Mouse (Mus musculus) midbrain, embryonic 13.5 days (tissue): ENCODE results near the gene Slco4a1. TPM values are rescaled to one million over a fixed set of nuclear protein-coding genes. Genes with fewer than 3 reads are reported as not detected.

Experiments used
- ATAC-seq: fragments of 200-750 bp; cut with Nextera tagmentation; 2 replicates; pipeline ENCODE4 v1.8.0; 2017; ENCODE audit warnings: mild to moderate bottlenecking, moderate TSS enrichment, moderate library complexity
- H3K27ac ChIP-seq: fragments of 300-500 bp; sonication (generic); 2 replicates; pipeline ENCODE4 v1.5.1; 2015; ENCODE audit warnings: inconsistent platforms, mild to moderate bottlenecking, moderate library complexity
- H3K27me3 ChIP-seq: fragments of 300-500 bp; sonication (generic); 2 replicates; pipeline ENCODE4 v1.6.1; 2015; ENCODE audit warnings: mild to moderate bottlenecking, inconsistent platforms
- H3K36me3 ChIP-seq: fragments of 300-500 bp; sonication (generic); 2 replicates; pipeline ENCODE4 v1.6.1; 2015; ENCODE audit warnings: mild to moderate bottlenecking, inconsistent platforms
- H3K4me1 ChIP-seq: fragments of 300-500 bp; sonication (generic); replicated peaks from 2 replicates; pipeline ENCODE4 v1.6.1; 2015; ENCODE audit warnings: inconsistent platforms
- H3K4me2 ChIP-seq: fragments of 300-500 bp; sonication (generic); replicated peaks from 2 replicates; pipeline ENCODE4 v1.6.1; 2015; ENCODE audit warnings: moderate library complexity, mild to moderate bottlenecking, inconsistent platforms
- H3K4me3 ChIP-seq: fragments of 300-500 bp; sonication (generic); replicated peaks from 2 replicates; pipeline ENCODE4 v1.5.1; 2015; ENCODE audit warnings: mild to moderate bottlenecking, inconsistent platforms
- H3K9ac ChIP-seq: fragments of 300-500 bp; sonication (generic); replicated peaks from 2 replicates; pipeline ENCODE4 v1.6.1; 2015; ENCODE audit warnings: mild to moderate bottlenecking, inconsistent platforms
- H3K9me3 ChIP-seq: fragments of 300-500 bp; sonication (generic); 2 replicates; pipeline ENCODE4 v1.6.1; 2016; ENCODE audit warnings: mild to moderate bottlenecking, inconsistent platforms
- WGBS: fragments of 180-500 bp; shearing (Covaris S2); methylation state at CpG from one replicate; pipeline ENCODE4 v1.1.7; 2015; 5-methylcytosine and 5-hydroxymethylcytosine counted together
- polyA plus RNA-seq: library from polyadenylated mRNA; unstranded; fragments of >200 nt; fragmentation: Nextera tagmentation; extraction: Ambion mirVana; gene quantifications from 2 replicates; pipeline ENCODE4 v1.2.1, GENCODE M21; 2015

The Slco4a1 gene
- 1.6 and 1.9 TPM in 2 replicates for polyA plus RNA-seq

GRCm38 (mm10) chr2:180455723-180456698 lies at the start of gene Slco4a1:
Slco4a1 (plus strand) TSS chr2:180456245.
- Histone ChIP-seq H3K9me3 (no peaks in the 10 kb centered on the region), H3K27me3 (peaks cover 73% of the 10 kb centered on the region), H3K4me3 (peak within 1 kb of the TSS; percentile 53), H3K4me1 (peaks cover 28% of the 10 kb centered on the region), H3K4me2 (peak within 1 kb of the TSS; percentile 91), H3K27ac (no peak within 1 kb of the TSS), H3K9ac (peak within 1 kb of the TSS; percentile 54), H3K36me3 (no peaks in the 10 kb centered on the region)
- WGBS: 2% methylated on average over 65 of the region's 65 CpGs
- ATAC-seq: peak; percentile 93

GRCm38 (mm10) chr2:180408410-180408809 lies 47.6 kb upstream of the Slco4a1 start:
- no peaks in the 10 kb centered on the region for H3K36me3 ChIP-seq
- no peak for ATAC-seq
- H3K4me2 ChIP-seq: no peak overlapping the region
- WGBS: 26% methylated on average over 2 of the region's 2 CpGs
- no peak overlapping the region for H3K4me3 ChIP-seq
- H3K4me1 ChIP-seq: peaks cover 13% of the 10 kb centered on the region
- H3K9ac ChIP-seq: no peak overlapping the region
- H3K27ac ChIP-seq: no peak overlapping the region
- no peaks in the 10 kb centered on the region for H3K27me3 ChIP-seq
- H3K9me3 ChIP-seq: no peaks in the 10 kb centered on the region

GRCm38 (mm10) chr2:180410432-180410831 lies 45.6 kb upstream of the Slco4a1 start:
- Histone ChIP-seq H3K4me3 (no peak overlapping the region), H3K4me2 (no peak overlapping the region), H3K9me3 (no peaks in the 10 kb centered on the region), H3K36me3 (no peaks in the 10 kb centered on the region), H3K27ac (no peak overlapping the region), H3K9ac (no peak overlapping the region), H3K4me1 (peaks cover 13% of the 10 kb centered on the region), H3K27me3 (no peaks in the 10 kb centered on the region)
- WGBS: 62% methylated on average over 8 of the region's 8 CpGs
- no peak for ATAC-seq

GRCm38 (mm10) chr2:180411013-180411412 lies 45.0 kb upstream of the Slco4a1 start:
- no peak for ATAC-seq
- 14% methylated on average over 8 of the region's 8 CpGs for WGBS

GRCm38 (mm10) chr2:180415627-180416026 lies 40.4 kb upstream of the Slco4a1 start:
- Histone ChIP-seq H3K36me3 (no peaks in the 10 kb centered on the region), H3K9ac (no peak overlapping the region), H3K4me1 (peaks cover 7% of the 10 kb centered on the region), H3K27ac (no peak overlapping the region), H3K27me3 (no peaks in the 10 kb centered on the region), H3K4me3 (no peak overlapping the region), H3K9me3 (no peaks in the 10 kb centered on the region), H3K4me2 (no peak overlapping the region)
- ATAC-seq: no peak
- WGBS: 64% methylated on average over 3 of the region's 3 CpGs

More at GRCm38 (mm10) chr2:180411013-180411412, 45.0 kb upstream of the Slco4a1 start:
- Histone ChIP-seq H3K9ac (no peak overlapping the region), H3K4me2 (no peak overlapping the region), H3K36me3 (no peaks in the 10 kb centered on the region), H3K27me3 (no peaks in the 10 kb centered on the region), H3K4me3 (no peak overlapping the region), H3K4me1 (peaks cover 13% of the 10 kb centered on the region), H3K9me3 (no peaks in the 10 kb centered on the region), H3K27ac (no peak overlapping the region)

- Histone ChIP-seq H3K4me2 (no peak overlapping the region), H3K27me3 (0 out of 2 replicates have a peak, but pooled peaks cover 2% of the 10 kb centered on the region), H3K9ac (no peak overlapping the region), H3K4me1 (no peaks in the 10 kb centered on the region), H3K4me3 (no peak overlapping the region), H3K36me3 (no peaks in the 10 kb centered on the region), H3K27ac (no peak overlapping the region), H3K9me3 (no peaks in the 10 kb centered on the region)
- WGBS: 15% methylated on average over 9 of the region's 9 CpGs
- no peak for ATAC-seq
These were observed 38.3 kb upstream of the Slco4a1 start for GRCm38 (mm10) chr2:180417731-180418130.

GRCm38 (mm10) chr2:180420641-180421040 lies 35.4 kb upstream of the Slco4a1 start:
- WGBS: 88% methylated on average over 3 of the region's 3 CpGs

GRCm38 (mm10) chr2:180425115-180425514 lies 30.9 kb upstream of the Slco4a1 start:
- no peak overlapping the region for H3K4me2 ChIP-seq
- H3K27me3 ChIP-seq: 0 out of 2 replicates have a peak, but pooled peaks cover 2% of the 10 kb centered on the region
- H3K4me3 ChIP-seq: no peak overlapping the region
- H3K36me3 ChIP-seq: no peaks in the 10 kb centered on the region
- no peak overlapping the region for H3K27ac ChIP-seq
- H3K4me1 ChIP-seq: no peaks in the 10 kb centered on the region; the same call in 1 of the 2 replicates
- 60% methylated on average over 2 of the region's 2 CpGs for WGBS
- no peak overlapping the region for H3K9ac ChIP-seq
- no peak for ATAC-seq
- no peaks in the 10 kb centered on the region for H3K9me3 ChIP-seq

More at GRCm38 (mm10) chr2:180420641-180421040, 35.4 kb upstream of the Slco4a1 start:
- H3K36me3 ChIP-seq: no peaks in the 10 kb centered on the region
- H3K9me3 ChIP-seq: no peaks in the 10 kb centered on the region
- H3K4me2 ChIP-seq: no peak overlapping the region
- no peak overlapping the region for H3K27ac ChIP-seq
- no peak for ATAC-seq
- no peaks in the 10 kb centered on the region for H3K4me1 ChIP-seq
- no peak overlapping the region for H3K9ac ChIP-seq
- no peak overlapping the region for H3K4me3 ChIP-seq
- H3K27me3 ChIP-seq: 0 out of 2 replicates have a peak, but pooled peaks cover 2% of the 10 kb centered on the region

- H3K9me3 ChIP-seq: no peaks in the 10 kb centered on the region
- H3K36me3 ChIP-seq: no peaks in the 10 kb centered on the region
- ATAC-seq: no peak
- no peaks in the 10 kb centered on the region; the same call in 1 of the 2 replicates for H3K4me1 ChIP-seq
- no peak overlapping the region for H3K4me2 ChIP-seq
- H3K27ac ChIP-seq: no peak overlapping the region
- H3K27me3 ChIP-seq: 0 out of 2 replicates have a peak, but pooled peaks cover 2% of the 10 kb centered on the region
- 66% methylated on average over 8 of the region's 8 CpGs for WGBS
- no peak overlapping the region for H3K4me3 ChIP-seq
- no peak overlapping the region for H3K9ac ChIP-seq
These were observed 29.0 kb upstream of the Slco4a1 start for GRCm38 (mm10) chr2:180427073-180427472.

- Histone ChIP-seq H3K36me3 (no peaks in the 10 kb centered on the region), H3K4me2 (no peak overlapping the region), H3K4me3 (no peak overlapping the region), H3K4me1 (no peaks in the 10 kb centered on the region; the same call in 1 of the 2 replicates), H3K9ac (no peak overlapping the region), H3K9me3 (no peaks in the 10 kb centered on the region), H3K27ac (no peak overlapping the region), H3K27me3 (no peaks in the 10 kb centered on the region)
- ATAC-seq: peak; percentile 32; the same call in 1 of the 2 replicates
- 36% methylated on average over 2 of the region's 2 CpGs for WGBS
These were observed 27.7 kb upstream of the Slco4a1 start for GRCm38 (mm10) chr2:180428331-180428730.

GRCm38 (mm10) chr2:180430648-180431047 lies 25.4 kb upstream of the Slco4a1 start:
- Histone ChIP-seq H3K4me3 (no peak overlapping the region), H3K9ac (no peak overlapping the region), H3K27me3 (no peaks in the 10 kb centered on the region), H3K4me1 (peaks cover 2% of the 10 kb centered on the region; the same call in 1 of the 2 replicates), H3K9me3 (no peaks in the 10 kb centered on the region), H3K27ac (no peak overlapping the region), H3K4me2 (no peak overlapping the region), H3K36me3 (no peaks in the 10 kb centered on the region)
- WGBS: 85% methylated on average over 11 of the region's 11 CpGs
- no peak for ATAC-seq

GRCm38 (mm10) chr2:180432042-180432668 lies 23.9 kb upstream of the Slco4a1 start:
- no peaks in the 10 kb centered on the region for H3K27me3 ChIP-seq
- peaks cover 2% of the 10 kb centered on the region; the same call in 1 of the 2 replicates for H3K4me1 ChIP-seq
- no peak overlapping the region for H3K27ac ChIP-seq
- H3K9ac ChIP-seq: no peak overlapping the region
- H3K36me3 ChIP-seq: no peaks in the 10 kb centered on the region
- WGBS: 17% methylated on average over 10 of the region's 10 CpGs
- ATAC-seq: peak; percentile 72
- no peaks in the 10 kb centered on the region for H3K9me3 ChIP-seq
- no peak overlapping the region for H3K4me2 ChIP-seq
- H3K4me3 ChIP-seq: no peak overlapping the region
